Mouse (Mus musculus): Measurements from ENCODE around the gene Tle3. TPM values are rescaled to one million over a fixed set of nuclear protein-coding genes. Genes with fewer than 3 reads are reported as not detected.

The Tle3 gene
- polyA plus RNA-seq, 1 experiment: 205 TPM

GRCm38 (mm10) chr9:61457162-61457523 lies 85.0 kb downstream of the Tle3 start:
- H3K4me3 ChIP-seq (ENCODE audit: control insufficient read depth, insufficient read depth, low read length): no peak overlapping the region
- no peaks in the 10 kb centered on the region for H3K27me3 ChIP-seq (ENCODE audit: control insufficient read depth, insufficient read depth, low read length)

GRCm38 (mm10) chr9:61461859-61462258 lies 89.7 kb downstream of the Tle3 start:
- H3K27ac ChIP-seq (ENCODE audit: control insufficient read depth, insufficient read depth, low read length): no peak overlapping the region
- 78% methylated on average over 4 of the region's 4 CpGs for WGBS
- H3K36me3 ChIP-seq (ENCODE audit: control insufficient read depth, insufficient read depth, low read length): no peaks in the 10 kb centered on the region
- DNase-seq: no peak
- H3K27me3 ChIP-seq (ENCODE audit: control insufficient read depth, insufficient read depth, low read length): no peaks in the 10 kb centered on the region
- H3K4me3 ChIP-seq (ENCODE audit: control insufficient read depth, insufficient read depth, low read length): no peak overlapping the region
- TF ChIP-seq POLR2A (IDR thresholded peaks at IDR 0.05; ENCODE audit: control insufficient read depth, extremely low read depth, insufficient read depth, low read length, poor library complexity) (no peak), CTCF (IDR thresholded peaks at IDR 0.05; ENCODE audit: borderline replicate concordance, control insufficient read depth, extremely low read depth, insufficient read depth, low read length, poor library complexity) (no peak)
- H3K4me1 ChIP-seq (replicated peaks; ENCODE audit: control insufficient read depth, insufficient read depth, low read length): no peaks in the 10 kb centered on the region

More at GRCm38 (mm10) chr9:61457162-61457523, 85.0 kb downstream of the Tle3 start:
- no peak overlapping the region for H3K27ac ChIP-seq (ENCODE audit: control insufficient read depth, insufficient read depth, low read length)
- H3K4me1 ChIP-seq (replicated peaks; ENCODE audit: control insufficient read depth, insufficient read depth, low read length): no peaks in the 10 kb centered on the region
- no peaks in the 10 kb centered on the region for H3K36me3 ChIP-seq (ENCODE audit: control insufficient read depth, insufficient read depth, low read length)
- WGBS: 92% methylated on average over 10 of the region's 10 CpGs
- TF ChIP-seq CTCF (IDR thresholded peaks at IDR 0.05; ENCODE audit: borderline replicate concordance, control insufficient read depth, extremely low read depth, insufficient read depth, low read length, poor library complexity) (no peak), POLR2A (IDR thresholded peaks at IDR 0.05; ENCODE audit: control insufficient read depth, extremely low read depth, insufficient read depth, low read length, poor library complexity) (no peak)
- no peak for DNase-seq

- H3K4me3 ChIP-seq (ENCODE audit: control insufficient read depth, insufficient read depth, low read length): no peak overlapping the region
- no peak overlapping the region for H3K27ac ChIP-seq (ENCODE audit: control insufficient read depth, insufficient read depth, low read length)
- DNase-seq: no peak
- H3K27me3 ChIP-seq (ENCODE audit: control insufficient read depth, insufficient read depth, low read length): no peaks in the 10 kb centered on the region
- no peaks in the 10 kb centered on the region for H3K4me1 ChIP-seq (replicated peaks; ENCODE audit: control insufficient read depth, insufficient read depth, low read length)
- no peaks in the 10 kb centered on the region for H3K36me3 ChIP-seq (ENCODE audit: control insufficient read depth, insufficient read depth, low read length)
- WGBS: 95% methylated on average over 3 of the region's 3 CpGs
- TF ChIP-seq POLR2A (IDR thresholded peaks at IDR 0.05; ENCODE audit: control insufficient read depth, extremely low read depth, insufficient read depth, low read length, poor library complexity) (no peak), CTCF (IDR thresholded peaks at IDR 0.05; ENCODE audit: borderline replicate concordance, control insufficient read depth, extremely low read depth, insufficient read depth, low read length, poor library complexity) (no peak)
Measured at GRCm38 (mm10) chr9:61467436-61467835, 95.3 kb downstream of the Tle3 start.

Measured in thymus, adult 2 months (tissue).